Mouse (Mus musculus) midbrain, embryonic 12.5 days (tissue): Measurements from ENCODE around the gene Lyzl6. TPM values are rescaled to one million over a fixed set of nuclear protein-coding genes. Genes with fewer than 3 reads are reported as not detected.

ENCODE experiments used
- ATAC-seq: fragments of 200-750 bp; cut with Nextera tagmentation; 2 replicates; pipeline ENCODE4 v1.8.0; 2017; ENCODE audit warnings: low read depth, moderate TSS enrichment, moderate library complexity; ENCODE audit not compliant: low FRiP score
- H3K27ac ChIP-seq: fragments of 300-500 bp; sonication (generic); replicated peaks from 2 replicates; pipeline ENCODE4 v1.5.1; 2016; ENCODE audit warnings: mild to moderate bottlenecking
- H3K27me3 ChIP-seq: fragments of 300-500 bp; sonication (generic); 2 replicates; pipeline ENCODE4 v1.6.1; 2016; ENCODE audit warnings: mild to moderate bottlenecking
- H3K36me3 ChIP-seq: fragments of 300-500 bp; sonication (generic); 2 replicates; pipeline ENCODE4 v1.6.1; 2016
- H3K4me1 ChIP-seq: fragments of 300-500 bp; sonication (generic); 2 replicates; pipeline ENCODE4 v1.6.1; 2016
- H3K4me2 ChIP-seq: fragments of 300-500 bp; sonication (generic); replicated peaks from 2 replicates; pipeline ENCODE4 v1.6.1; 2016; ENCODE audit warnings: mild to moderate bottlenecking, moderate library complexity
- H3K4me3 ChIP-seq: fragments of 300-500 bp; sonication (generic); 2 replicates; pipeline ENCODE4 v1.5.1; 2016; ENCODE audit warnings: mild to moderate bottlenecking
- H3K9ac ChIP-seq: fragments of 300-500 bp; sonication (generic); replicated peaks from 2 replicates; pipeline ENCODE4 v1.6.1; 2016; ENCODE audit warnings: mild to moderate bottlenecking, moderate library complexity
- H3K9me3 ChIP-seq: fragments of 300-500 bp; sonication (generic); 2 replicates; pipeline ENCODE4 v1.6.1; 2016; ENCODE audit warnings: mild to moderate bottlenecking
- WGBS: fragments of 180-500 bp; shearing (Covaris S2); methylation state at CpG from one replicate; pipeline ENCODE4 v1.1.7; 2016; 5-methylcytosine and 5-hydroxymethylcytosine counted together
- polyA plus RNA-seq: library from polyadenylated mRNA; unstranded; fragments of >200 nt; fragmentation: Nextera tagmentation; extraction: Ambion mirVana; gene quantifications from 2 replicates; pipeline ENCODE4 v1.2.1, GENCODE M21; 2016

Lyzl6 gene
- polyA plus RNA-seq, 1 experiment from 2014 or later = not detected

- Histone ChIP-seq H3K27me3 (peaks cover 20% of the 10 kb centered on the region), H3K27ac (no peak overlapping the region), H3K9me3 (no peaks in the 10 kb centered on the region), H3K9ac (no peak overlapping the region), H3K4me2 (no peak overlapping the region), H3K4me3 (no peak overlapping the region), H3K36me3 (no peaks in the 10 kb centered on the region), H3K4me1 (no peaks in the 10 kb centered on the region)
- 85% methylated on average over 6 of the region's 6 CpGs for WGBS
- no peak for ATAC-seq
Observed at GRCm38 (mm10) chr11:103636261-103636660, 2.4 kb downstream of the Lyzl6 start.

GRCm38 (mm10) chr11:103635481-103635880, 3.2 kb downstream of the Lyzl6 start:
- no peaks in the 10 kb centered on the region for H3K36me3 ChIP-seq
- H3K9ac ChIP-seq = no peak overlapping the region
- WGBS = 78% methylated on average over 3 of the region's 3 CpGs
- H3K4me2 ChIP-seq = no peak overlapping the region
- ATAC-seq = no peak
- peaks cover 16% of the 10 kb centered on the region for H3K27me3 ChIP-seq
- no peaks in the 10 kb centered on the region for H3K4me1 ChIP-seq
- no peaks in the 10 kb centered on the region for H3K9me3 ChIP-seq
- H3K27ac ChIP-seq = no peak overlapping the region
- H3K4me3 ChIP-seq = no peak overlapping the region

- no peak for ATAC-seq
- Histone ChIP-seq H3K4me2 (no peak overlapping the region), H3K4me1 (no peaks in the 10 kb centered on the region), H3K27me3 (peaks cover 12% of the 10 kb centered on the region), H3K9me3 (no peaks in the 10 kb centered on the region), H3K27ac (no peak overlapping the region), H3K9ac (no peak overlapping the region), H3K36me3 (no peaks in the 10 kb centered on the region), H3K4me3 (no peak overlapping the region)
- 91% methylated on average over 7 of the region's 7 CpGs for WGBS
Observed at GRCm38 (mm10) chr11:103634806-103635205, 3.9 kb downstream of the Lyzl6 start.

GRCm38 (mm10) chr11:103627453-103627852, 11.2 kb downstream of the Lyzl6 start:
- H3K27me3 ChIP-seq = peaks cover 3% of the 10 kb centered on the region; the same call in 1 of the 2 replicates
- H3K4me2 ChIP-seq = no peak overlapping the region
- no peaks in the 10 kb centered on the region for H3K9me3 ChIP-seq
- no peak for ATAC-seq
- no peaks in the 10 kb centered on the region for H3K36me3 ChIP-seq
- no peak overlapping the region for H3K4me3 ChIP-seq
- H3K27ac ChIP-seq = no peak overlapping the region
- H3K9ac ChIP-seq = no peak overlapping the region
- 85% methylated on average over 23 of the region's 23 CpGs for WGBS
- H3K4me1 ChIP-seq = no peaks in the 10 kb centered on the region

- H3K4me2 ChIP-seq = no peak within 1 kb of the TSS
- H3K27me3 ChIP-seq = no peaks in the 10 kb centered on the region
- no peaks in the 10 kb centered on the region for H3K36me3 ChIP-seq
- no peaks in the 10 kb centered on the region for H3K9me3 ChIP-seq
- WGBS = 79% methylated on average over 9 of the region's 9 CpGs
- H3K27ac ChIP-seq = no peak within 1 kb of the TSS
- no peak for ATAC-seq
- no peak within 1 kb of the TSS for H3K9ac ChIP-seq
- no peak within 1 kb of the TSS for H3K4me3 ChIP-seq
- no peaks in the 10 kb centered on the region for H3K4me1 ChIP-seq
Observed at GRCm38 (mm10) chr11:103621040-103621439, 17.6 kb downstream of the Lyzl6 start, which contains the start of gene Gm884. Gm884 (minus strand) TSS chr11:103621140.

- Histone ChIP-seq H3K4me2 (no peak overlapping the region), H3K36me3 (no peaks in the 10 kb centered on the region), H3K27ac (no peak overlapping the region), H3K27me3 (no peaks in the 10 kb centered on the region), H3K4me1 (no peaks in the 10 kb centered on the region), H3K4me3 (no peak overlapping the region), H3K9me3 (no peaks in the 10 kb centered on the region), H3K9ac (no peak overlapping the region)
- ATAC-seq = no peak
- 96% methylated on average over 2 of the region's 2 CpGs for WGBS
Observed at GRCm38 (mm10) chr11:103610772-103611171, 27.9 kb downstream of the Lyzl6 start.

- H3K4me3 ChIP-seq = no peak overlapping the region
- ATAC-seq = no peak
- H3K9ac ChIP-seq = no peak overlapping the region
- H3K4me2 ChIP-seq = no peak overlapping the region
- no peaks in the 10 kb centered on the region for H3K36me3 ChIP-seq
- H3K27me3 ChIP-seq = no peaks in the 10 kb centered on the region
- no peaks in the 10 kb centered on the region for H3K4me1 ChIP-seq
- H3K9me3 ChIP-seq = no peaks in the 10 kb centered on the region
- no peak overlapping the region for H3K27ac ChIP-seq
- WGBS = 72% methylated on average over 5 of the region's 5 CpGs
Observed at GRCm38 (mm10) chr11:103606611-103607010, 32.1 kb downstream of the Lyzl6 start.

Other genes starting within 250 kb of the Lyzl6 start
- 12.1 and 12.7 TPM in 2 replicates for gene Plekhm1, start 226.2 kb downstream of the Lyzl6 start, polyA plus RNA-seq
- gene Lrrc37a, start 134.3 kb downstream of the Lyzl6 start, polyA plus RNA-seq = not detected in 2 replicates
- gene Gm884, start 17.8 kb downstream of the Lyzl6 start, polyA plus RNA-seq = not detected in 2 replicates
- gene Rprml, start 10.7 kb upstream of the Lyzl6 start, polyA plus RNA-seq = not detected in 2 replicates
- 92.0 TPM in 2 replicates for gene Gosr2, start 59.0 kb upstream of the Lyzl6 start, polyA plus RNA-seq
- 0.72 and 0.84 TPM in 2 replicates for gene Wnt9b, start 110.9 kb upstream of the Lyzl6 start, polyA plus RNA-seq
- 16.4 and 21.3 TPM in 2 replicates for gene Wnt3, start 135.3 kb upstream of the Lyzl6 start, polyA plus RNA-seq